Mouse (Mus musculus) kidney, postnatal 0 days (tissue): Measurements from ENCODE around the gene Zbtb6. TPM values are rescaled to one million over a fixed set of nuclear protein-coding genes. Genes with fewer than 3 reads are reported as not detected.

Experiments
- ATAC-seq: fragments of 200-750 bp; cut with Nextera tagmentation; replicated peaks from 2 replicates; pipeline ENCODE4 v1.8.0; 2017; ENCODE audit warnings: low read depth, moderate number of reproducible peaks, moderate TSS enrichment, moderate library complexity; ENCODE audit not compliant: low FRiP score
- DNase-seq: peaks from one replicate; pipeline ENCODE4 v3.0.0-alpha.2; 2016; ENCODE audit warnings: low spot score
- H3K27ac ChIP-seq: fragments of 300-500 bp; sonication (generic); 2 replicates; pipeline ENCODE4 v1.5.1; 2014; ENCODE audit warnings: mild to moderate bottlenecking
- H3K27me3 ChIP-seq: fragments of 300-500 bp; sonication (generic); 2 replicates; pipeline ENCODE4 v1.6.1; 2014; ENCODE audit warnings: low read length, mixed read lengths; ENCODE audit not compliant: insufficient read depth
- H3K36me3 ChIP-seq: fragments of 300-500 bp; sonication (generic); 2 replicates; pipeline ENCODE4 v1.6.1; 2014; ENCODE audit warnings: low read length, mixed read lengths; ENCODE audit not compliant: insufficient read depth
- H3K4me1 ChIP-seq: fragments of 300-500 bp; sonication (generic); replicated peaks from 2 replicates; pipeline ENCODE4 v1.6.1; 2014; ENCODE audit warnings: antibody characterized with exemption, low read length, mixed read lengths; ENCODE audit not compliant: insufficient read depth
- H3K4me2 ChIP-seq: fragments of 300-500 bp; sonication (generic); 2 replicates; pipeline ENCODE4 v1.6.1; 2014; ENCODE audit warnings: mild to moderate bottlenecking, low read length, moderate library complexity, mixed read lengths
- H3K4me3 ChIP-seq: fragments of 300-500 bp; sonication (generic); replicated peaks from 2 replicates; pipeline ENCODE4 v1.5.1; 2014; ENCODE audit warnings: low read depth, low read length
- H3K9ac ChIP-seq: fragments of 300-500 bp; sonication (generic); 2 replicates; pipeline ENCODE4 v1.6.1; 2014; ENCODE audit warnings: low read depth, low read length
- H3K9me3 ChIP-seq: fragments of 300-500 bp; sonication (generic); replicated peaks from 2 replicates; pipeline ENCODE4 v1.6.1; 2016; ENCODE audit warnings: low read length, inconsistent platforms, mixed read lengths
- CTCF ChIP-seq: IDR thresholded peaks from 2 replicates; pipeline ENCODE4 v1.5.1; 2016; ENCODE audit warnings: antibody characterized with exemption, low read depth, mild to moderate bottlenecking, moderate library complexity
- WGBS: fragments of 180-500 bp; shearing (Covaris S2); extraction: QIAGEN DNeasy Blood & Tissue Kit; methylation state at CpG from one replicate; pipeline ENCODE4 v1.1.7; 2014; 5-methylcytosine and 5-hydroxymethylcytosine counted together
- polyA plus RNA-seq: library from polyadenylated mRNA; unstranded; fragments of >200 nt; fragmentation: Nextera tagmentation; extraction: Ambion mirVana; gene quantifications from 2 replicates; pipeline ENCODE4 v1.2.1, GENCODE M21; 2015

Zbtb6 gene
- polyA plus RNA-seq: 5.0 and 5.3 TPM in 2 replicates

GRCm38 (mm10) chr2:37442611-37443591 lies at the start of gene Zbtb6, which contains the start of the genes Zbtb26 and Rabgap1:
TSS of gene Zbtb6 (minus strand) at chr2:37443171.
TSS of gene Zbtb26 (minus strand) at chr2:37443135.
TSS of gene Rabgap1 (plus strand) at chr2:37443279.
- Histone ChIP-seq H3K9ac (peak within 1 kb of the TSS; percentile 86), H3K27me3 (no peaks in the 10 kb centered on the region), H3K36me3 (no peaks in the 10 kb centered on the region), H3K4me3 (peak within 1 kb of the TSS; percentile 76), H3K4me2 (peak within 1 kb of the TSS; percentile 57), H3K9me3 (no peaks in the 10 kb centered on the region), H3K4me1 (no peaks in the 10 kb centered on the region; the same call in 1 of the 2 replicates), H3K27ac (peak within 1 kb of the TSS; percentile 88)
- 0 out of 2 replicates have a peak, but pooled peaks have one; percentile 0 for TF ChIP-seq CTCF
- under 1% methylated on average over 51 of the region's 51 CpGs for WGBS
- peak; percentile 99 for ATAC-seq
- DNase-seq: peak; percentile 98

- TF ChIP-seq CTCF: no peak
- H3K27ac ChIP-seq: no peak overlapping the region
- no peak overlapping the region for H3K4me2 ChIP-seq
- H3K4me1 ChIP-seq: no peaks in the 10 kb centered on the region
- ATAC-seq (no peak), DNase-seq (no peak)
- H3K27me3 ChIP-seq: no peaks in the 10 kb centered on the region
- 95% methylated on average over 2 of the region's 2 CpGs for WGBS
- H3K36me3 ChIP-seq: peaks cover 30% of the 10 kb centered on the region
- H3K4me3 ChIP-seq: no peak overlapping the region
- no peaks in the 10 kb centered on the region for H3K9me3 ChIP-seq
- no peak overlapping the region for H3K9ac ChIP-seq
Observed at GRCm38 (mm10) chr2:37488956-37489355, 46.0 kb upstream of the Zbtb6 start.

- no peak for ATAC-seq
- H3K4me3 ChIP-seq: no peak overlapping the region
Observed at GRCm38 (mm10) chr2:37486408-37486807, 43.4 kb upstream of the Zbtb6 start.

GRCm38 (mm10) chr2:37485370-37485769 lies 42.4 kb upstream of the Zbtb6 start:
- Histone ChIP-seq H3K27ac (no peak overlapping the region), H3K4me1 (no peaks in the 10 kb centered on the region), H3K36me3 (peaks cover 22% of the 10 kb centered on the region), H3K4me3 (no peak overlapping the region), H3K9ac (no peak overlapping the region), H3K27me3 (no peaks in the 10 kb centered on the region), H3K4me2 (no peak overlapping the region), H3K9me3 (no peaks in the 10 kb centered on the region)
- WGBS: 78% methylated on average over 1 of the region's 1 CpGs
- no peak for ATAC-seq
- peak; percentile 75 for TF ChIP-seq CTCF
- peak; percentile 71 for DNase-seq

More at GRCm38 (mm10) chr2:37486408-37486807, 43.4 kb upstream of the Zbtb6 start:
- peaks cover 22% of the 10 kb centered on the region for H3K36me3 ChIP-seq
- no peak overlapping the region for H3K4me2 ChIP-seq
- no peak overlapping the region for H3K27ac ChIP-seq
- no peak for TF ChIP-seq CTCF
- no peak overlapping the region for H3K9ac ChIP-seq
- H3K4me1 ChIP-seq: no peaks in the 10 kb centered on the region
- DNase-seq: no peak
- H3K27me3 ChIP-seq: no peaks in the 10 kb centered on the region
- H3K9me3 ChIP-seq: no peaks in the 10 kb centered on the region

GRCm38 (mm10) chr2:37484165-37484564 lies 41.2 kb upstream of the Zbtb6 start:
- H3K4me1 ChIP-seq: no peaks in the 10 kb centered on the region
- no peak overlapping the region for H3K27ac ChIP-seq
- no peak overlapping the region for H3K4me3 ChIP-seq
- ATAC-seq (no peak), DNase-seq (no peak)
- no peaks in the 10 kb centered on the region for H3K9me3 ChIP-seq
- no peaks in the 10 kb centered on the region for H3K27me3 ChIP-seq
- WGBS: 73% methylated on average over 2 of the region's 2 CpGs
- H3K36me3 ChIP-seq: peaks cover 19% of the 10 kb centered on the region
- H3K4me2 ChIP-seq: no peak overlapping the region
- no peak overlapping the region for H3K9ac ChIP-seq
- no peak for TF ChIP-seq CTCF

GRCm38 (mm10) chr2:37480039-37480438 lies 37.1 kb upstream of the Zbtb6 start:
- WGBS: 98% methylated on average over 2 of the region's 2 CpGs
- ATAC-seq: no peak

More at GRCm38 (mm10) chr2:37480039-37480438, 37.1 kb upstream of the Zbtb6 start:
- no peaks in the 10 kb centered on the region for H3K9me3 ChIP-seq
- H3K4me1 ChIP-seq: no peaks in the 10 kb centered on the region
- no peaks in the 10 kb centered on the region for H3K27me3 ChIP-seq
- TF ChIP-seq CTCF: no peak
- H3K4me2 ChIP-seq: no peak overlapping the region
- peaks cover 25% of the 10 kb centered on the region for H3K36me3 ChIP-seq
- no peak overlapping the region for H3K27ac ChIP-seq
- no peak overlapping the region for H3K9ac ChIP-seq
- H3K4me3 ChIP-seq: no peak overlapping the region
- DNase-seq: no peak
